Mouse (Mus musculus) right cerebral cortex, adult 18-20 months (tissue): ENCODE data around the gene Pdzd4.

Experiments
- DNase-seq: peaks from one replicate; pipeline ENCODE4 v3.0.0; 2022; ENCODE audit warnings: mixed read lengths

The Pdzd4 gene

DNA sequence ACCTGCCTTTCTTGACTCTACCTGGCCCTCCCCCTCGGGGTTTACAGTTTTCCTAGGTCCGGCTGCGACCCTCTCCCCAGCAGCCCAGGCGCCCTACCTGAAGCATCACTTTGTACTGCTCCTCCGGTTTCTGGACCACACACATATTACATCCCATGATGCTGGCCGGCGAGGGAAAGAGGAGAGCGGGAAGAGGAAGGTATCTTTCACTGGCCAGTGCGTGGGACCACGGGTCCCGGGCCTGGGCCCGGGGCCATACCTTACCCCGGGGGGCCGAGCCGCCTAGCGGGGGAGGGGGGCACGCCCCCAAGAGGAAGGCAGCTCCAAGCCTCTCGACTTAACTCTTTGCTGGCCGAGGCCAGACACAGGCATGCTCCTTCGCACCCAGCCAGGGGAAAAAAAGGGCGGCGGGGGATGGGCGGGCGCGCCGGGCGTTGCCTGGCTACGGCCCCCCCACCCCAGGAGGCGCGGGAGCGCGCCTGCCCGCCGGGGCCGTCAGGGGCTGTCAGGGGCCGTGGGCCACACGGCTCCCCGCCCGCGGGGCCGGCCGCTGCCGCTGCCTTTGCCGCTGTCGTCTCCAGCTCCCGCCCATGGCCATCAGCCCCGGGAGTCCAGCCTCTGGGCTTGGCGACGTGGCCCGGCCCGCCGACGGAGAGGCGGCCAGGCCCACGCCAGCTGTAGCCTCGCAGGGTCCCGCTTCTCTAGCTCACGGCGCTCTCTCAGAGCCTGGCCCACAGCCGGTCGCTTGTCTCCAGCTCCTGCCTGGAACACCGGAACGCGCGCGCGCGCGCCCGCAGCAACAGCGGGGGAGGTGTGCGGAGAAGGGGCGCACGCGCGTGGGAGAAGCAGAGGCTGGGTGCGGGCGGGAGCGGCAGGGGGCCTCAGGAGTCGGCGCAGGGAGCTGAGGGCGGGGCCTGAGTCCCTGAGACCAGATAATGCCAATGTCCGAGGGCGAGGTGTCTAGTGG, at the start of gene Pdzd4:
Gene Pdzd4, minus strand, starts transcription at position 785 of the 967 bp plus-strand sequence.
- peak; percentile 70 for DNase-seq

DNA sequence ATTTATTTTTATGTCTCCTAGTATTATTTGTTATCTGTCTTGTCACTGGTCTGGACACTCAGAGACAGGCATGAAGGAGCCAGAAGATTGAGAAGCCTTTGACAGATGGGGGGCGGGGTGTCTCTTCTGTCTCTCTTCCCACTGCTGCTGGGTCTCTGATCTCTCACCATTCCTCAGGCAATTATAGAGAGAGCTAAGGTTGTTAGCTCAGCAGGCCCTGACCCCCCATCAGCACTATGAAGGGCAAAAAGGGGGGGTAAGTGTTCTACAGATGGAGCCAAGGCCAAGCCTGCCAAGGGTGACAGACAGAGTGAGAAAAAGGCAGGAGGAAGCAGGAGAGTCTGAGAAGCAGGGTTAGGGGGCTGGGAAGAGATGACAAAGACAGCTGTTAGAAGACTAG, 47.2 kb upstream of the Pdzd4 start:
- no peak for DNase-seq

DNA sequence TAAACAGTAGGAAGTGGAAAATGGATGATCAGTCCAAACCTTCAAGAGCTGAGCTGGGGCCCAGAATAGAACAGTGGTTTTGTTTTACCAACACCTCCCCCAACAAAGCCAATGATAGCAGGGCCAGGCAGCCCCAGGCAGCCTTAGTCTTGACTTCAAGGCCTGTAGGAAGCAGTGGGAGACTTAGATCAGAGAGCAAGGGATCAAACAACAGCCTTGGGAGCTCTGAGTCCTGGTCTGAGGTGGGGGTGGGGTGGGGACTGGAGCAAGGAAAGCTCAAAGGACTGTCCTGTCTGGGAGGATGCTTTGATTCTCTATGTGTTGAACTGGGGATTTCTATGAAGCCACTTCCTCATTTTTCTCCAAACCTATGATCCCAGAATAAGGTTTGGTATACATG, 46.7 kb upstream of the Pdzd4 start:
- no peak for DNase-seq

DNA sequence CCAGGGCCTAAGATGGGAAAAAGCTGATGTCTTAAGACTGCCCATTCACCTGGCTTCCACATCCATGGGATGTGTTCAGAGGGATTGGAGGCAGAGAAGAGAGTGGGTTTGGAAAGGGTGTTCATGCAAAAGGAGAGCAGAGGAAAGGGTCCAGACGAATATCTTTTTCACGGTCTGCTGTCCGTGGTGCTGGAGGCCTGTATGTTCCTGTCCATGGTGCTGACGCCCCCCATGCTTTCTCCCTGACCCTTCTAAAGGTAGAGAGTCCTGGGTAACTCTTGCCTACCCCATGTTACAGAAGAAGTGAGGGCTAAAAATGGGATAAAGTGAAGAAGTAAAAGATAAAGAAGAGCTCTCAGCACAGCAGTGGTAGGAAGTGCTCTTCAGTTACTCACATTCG, 44.6 kb upstream of the Pdzd4 start:
- no peak for DNase-seq

- DNase-seq = no peak
Measured at GRCm38 (mm10) chrX:73867852-73868251, 43.1 kb upstream of the Pdzd4 start.

DNA sequence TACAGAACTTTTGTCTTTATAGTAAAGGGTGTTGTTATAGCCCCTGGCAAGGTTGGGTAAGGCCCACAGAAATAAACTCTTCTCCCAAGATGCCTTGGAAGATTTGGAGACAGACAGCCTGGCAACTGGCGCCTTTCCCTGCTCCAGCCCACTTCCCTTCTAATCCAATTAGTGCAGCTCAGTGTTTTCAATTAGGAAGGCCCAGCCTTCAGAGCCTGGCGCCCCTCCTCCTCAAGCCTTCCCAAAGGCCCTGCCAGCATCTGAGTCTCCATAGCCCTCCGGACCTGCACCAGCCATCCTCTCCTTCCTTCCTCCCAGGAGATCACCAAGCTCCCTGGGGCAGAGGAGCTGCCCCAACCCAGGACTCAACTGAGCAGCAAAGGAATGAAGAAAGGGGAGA, 42.5 kb upstream of the Pdzd4 start:
- DNase-seq = no peak

- DNase-seq = no peak
Measured at GRCm38 (mm10) chrX:73864692-73865091, 39.9 kb upstream of the Pdzd4 start.

DNA sequence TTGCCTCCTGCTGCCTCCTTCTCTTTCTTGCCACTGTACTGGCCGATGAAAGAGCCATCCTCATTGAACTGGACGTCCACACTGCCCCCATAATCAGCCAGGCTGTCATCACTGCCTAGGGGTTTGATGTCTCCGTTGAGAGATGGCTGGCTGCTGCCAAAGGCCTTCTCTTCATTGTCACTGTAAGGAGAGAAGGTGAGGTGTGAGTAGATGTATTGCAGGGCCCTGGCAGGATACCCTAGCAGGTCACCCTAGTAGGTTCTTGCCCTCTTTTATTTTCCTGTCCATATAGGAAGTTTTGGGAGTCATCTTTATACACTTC, 30.3 kb upstream of the Pdzd4 start:
- DNase-seq = no peak

- DNase-seq = no peak
Measured at GRCm38 (mm10) chrX:73854326-73855086, 29.7 kb upstream of the Pdzd4 start.

- DNase-seq = no peak
Measured at GRCm38 (mm10) chrX:73836691-73837090, 11.9 kb upstream of the Pdzd4 start.

GRCm38 (mm10) chrX:73835731-73836130, 11.0 kb upstream of the Pdzd4 start:
- DNase-seq = no peak

GRCm38 (mm10) chrX:73823747-73824146, 1.0 kb downstream of the Pdzd4 start:
- DNase-seq = no peak

- DNase-seq = no peak
Measured at GRCm38 (mm10) chrX:73816596-73817314, 8.0 kb downstream of the Pdzd4 start.

GRCm38 (mm10) chrX:73815072-73815471, 9.7 kb downstream of the Pdzd4 start:
- DNase-seq = no peak

GRCm38 (mm10) chrX:73805814-73806213, 19.0 kb downstream of the Pdzd4 start:
- no peak for DNase-seq

GRCm38 (mm10) chrX:73798502-73798901, 26.3 kb downstream of the Pdzd4 start:
- peak; percentile 39 for DNase-seq

DNA sequence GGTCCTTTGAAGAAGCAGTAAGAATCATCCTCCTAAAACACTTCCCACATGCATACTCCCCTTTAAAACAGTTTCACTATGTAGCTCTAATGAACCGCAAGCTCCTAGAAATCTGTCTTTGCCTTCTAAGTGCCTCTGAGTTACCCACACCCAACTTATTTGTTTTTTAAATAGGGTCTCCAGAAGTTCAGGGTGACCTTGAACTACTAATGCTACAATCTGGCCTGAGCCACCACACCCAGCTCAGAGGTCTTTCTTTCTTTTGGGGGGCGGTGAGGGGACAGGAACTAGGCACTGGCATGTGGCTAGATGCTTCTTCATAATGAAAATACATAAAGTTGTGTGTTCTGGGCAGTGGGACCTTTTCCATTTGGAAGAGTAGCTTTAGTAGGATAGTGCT, 27.3 kb downstream of the Pdzd4 start:
- no peak for DNase-seq

DNA sequence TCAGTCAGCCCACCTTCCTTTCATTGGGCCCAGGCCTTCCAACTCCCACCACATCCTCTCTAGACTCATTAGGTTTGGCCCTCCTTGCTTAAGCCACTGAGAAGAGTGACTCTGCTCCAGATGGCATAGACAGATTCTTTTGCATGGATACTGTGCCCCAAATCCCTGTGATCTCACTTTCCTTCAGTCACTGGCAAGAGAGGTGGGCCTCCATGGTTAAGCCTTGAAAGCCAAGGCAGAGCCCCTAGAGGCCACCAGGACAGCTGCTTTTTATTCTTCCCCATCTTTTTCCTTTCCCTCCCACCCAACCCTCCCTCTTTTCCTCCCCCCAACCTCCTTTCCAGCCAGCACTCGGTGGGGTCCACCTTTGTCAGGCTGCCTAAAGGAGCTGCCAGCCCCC, 31.3 kb downstream of the Pdzd4 start:
- no peak for DNase-seq

- no peak for DNase-seq
Measured at GRCm38 (mm10) chrX:73793039-73793438, 31.7 kb downstream of the Pdzd4 start.

GRCm38 (mm10) chrX:73788501-73788900, 36.3 kb downstream of the Pdzd4 start:
- DNase-seq = no peak

- no peak for DNase-seq
Measured at GRCm38 (mm10) chrX:73787225-73787558, 37.6 kb downstream of the Pdzd4 start.

GRCm38 (mm10) chrX:73786364-73787224, 38.2 kb downstream of the Pdzd4 start, which contains the start of the genes Idh3g and Ssr4:
TSS of gene Idh3g (minus strand) at chrX:73786897.
TSS of gene Ssr4 (plus strand) at chrX:73787028.
- DNase-seq = peak; percentile 94
